Mouse (Mus musculus) testis, adult 2 months (tissue): ENCODE results near the gene Fasn.

ENCODE experiments used
- CTCF ChIP-seq: fragments of 200-500 bp; IDR thresholded peaks from 2 replicates; pipeline ENCODE4 v1.5.1; 2012; ENCODE audit warnings: low read depth, mild to moderate bottlenecking, inconsistent platforms, low read length, moderate library complexity; ENCODE audit not compliant: control insufficient read depth, insufficient read depth, insufficient replicate concordance
- POLR2A ChIP-seq: fragments of 200-500 bp; IDR thresholded peaks from 2 replicates; pipeline ENCODE4 v1.6.1; 2012; ENCODE audit warnings: low read depth, mild to moderate bottlenecking, inconsistent platforms, low read length, moderate library complexity; ENCODE audit not compliant: control insufficient read depth

DNA sequence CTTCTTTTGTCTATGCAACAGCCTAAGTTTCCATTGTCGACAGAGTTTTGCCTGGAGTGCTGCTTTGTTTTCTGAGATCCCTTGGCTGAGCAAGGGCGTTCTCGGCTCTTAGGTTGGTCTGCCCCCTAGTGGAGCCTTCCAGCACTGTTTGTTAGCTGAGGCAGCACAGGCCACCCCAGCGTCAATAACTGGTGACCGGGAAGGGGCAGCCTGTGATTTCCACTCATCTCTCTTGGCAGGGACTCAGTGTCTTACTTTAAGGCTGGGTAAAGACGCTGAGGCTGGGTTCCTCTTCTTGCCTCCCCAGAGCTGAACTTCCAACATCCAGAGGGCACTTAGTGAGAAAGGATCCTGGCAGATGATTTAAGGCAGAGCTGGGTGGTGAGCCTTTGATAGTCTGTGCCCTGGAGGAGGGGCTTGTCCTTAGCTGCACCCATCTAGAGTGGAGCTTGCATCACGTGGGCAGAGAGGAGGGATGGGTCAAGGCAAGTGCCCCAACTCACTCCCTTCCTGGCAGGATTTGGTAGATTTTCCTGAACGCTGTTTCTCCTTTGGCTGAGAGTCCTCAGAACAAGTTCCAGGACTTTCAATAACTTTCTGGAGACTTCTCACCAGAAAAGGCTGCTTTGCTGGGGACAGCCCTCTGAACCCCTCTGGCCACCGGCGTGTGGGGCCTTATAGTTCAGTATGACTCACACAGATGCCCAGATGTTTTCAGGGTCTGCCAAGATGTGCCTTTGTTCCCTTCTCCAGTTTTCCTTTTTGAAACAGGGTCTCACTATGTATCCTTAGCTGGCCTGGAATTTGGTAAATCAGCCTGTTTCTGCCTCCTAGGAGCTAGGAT, 24.1 kb downstream of the Fasn start:
- peak; percentile 88 for TF ChIP-seq CTCF
- TF ChIP-seq POLR2A: no peak
